Mouse (Mus musculus) urinary bladder, postnatal 14 days (tissue): ENCODE data around the gene Foxp1.

Source experiments
- DNase-seq: peaks from one replicate; pipeline ENCODE4 v3.0.0; 2021; ENCODE audit warnings: low spot score

Gene Foxp1

DNA sequence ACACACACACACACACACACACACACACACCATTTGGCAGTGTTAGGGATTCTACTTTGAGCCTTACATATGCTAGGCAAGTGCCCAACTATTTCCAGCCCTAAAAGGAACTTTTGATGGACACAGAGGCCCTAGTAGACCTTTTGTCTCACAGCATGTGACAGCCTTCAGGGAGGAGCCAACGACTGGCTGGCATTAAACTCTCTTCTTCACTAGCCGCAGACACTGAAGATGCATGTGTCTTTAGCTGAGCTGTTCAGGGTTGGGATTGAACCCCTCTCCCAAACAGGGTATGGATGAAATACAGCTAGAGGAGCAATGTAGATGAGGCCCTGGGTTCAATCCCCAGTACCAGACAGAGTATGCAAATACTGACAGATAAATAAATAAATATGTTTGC lies 428.7 kb downstream of the Foxp1 start:
- DNase-seq: no peak

DNA sequence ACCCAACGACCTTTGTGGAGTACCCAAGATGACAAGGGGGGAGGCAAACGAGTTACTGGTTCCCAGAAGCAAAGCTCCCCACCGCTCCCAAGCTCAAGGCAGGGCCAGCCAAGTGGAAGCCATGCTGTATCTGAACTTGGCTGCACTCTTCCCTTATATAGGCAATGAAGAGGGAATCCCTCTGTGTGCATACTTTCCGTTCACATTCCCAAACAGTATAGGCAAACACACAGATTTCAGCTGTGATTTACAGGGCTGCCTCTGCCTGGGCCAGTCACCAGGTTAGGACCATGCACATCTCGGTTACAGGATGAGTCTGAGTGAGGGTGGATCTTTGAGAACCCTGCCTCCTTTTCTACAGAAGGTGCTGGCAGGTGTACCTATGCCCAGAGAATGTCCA lies 429.3 kb downstream of the Foxp1 start:
- DNase-seq: no peak

DNA sequence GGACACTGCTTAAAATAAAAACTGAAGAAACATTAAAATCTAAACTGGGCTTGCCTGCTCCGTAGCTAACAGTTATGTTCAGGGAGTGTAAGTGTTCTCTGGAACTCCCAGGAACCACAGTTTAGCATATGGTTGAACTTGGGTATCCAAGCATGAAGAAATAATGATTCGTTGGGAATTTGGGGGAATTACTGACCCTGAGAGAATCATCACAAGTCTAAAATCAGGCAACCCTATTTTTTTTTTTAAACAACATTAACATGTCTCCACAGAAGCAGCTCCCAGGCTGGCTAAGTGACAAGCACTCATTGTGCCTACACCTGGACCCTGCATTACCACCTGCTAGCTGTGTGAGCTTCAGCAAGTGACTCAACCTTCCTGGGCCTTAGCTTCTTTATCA lies 430.7 kb downstream of the Foxp1 start:
- no peak for DNase-seq

DNA sequence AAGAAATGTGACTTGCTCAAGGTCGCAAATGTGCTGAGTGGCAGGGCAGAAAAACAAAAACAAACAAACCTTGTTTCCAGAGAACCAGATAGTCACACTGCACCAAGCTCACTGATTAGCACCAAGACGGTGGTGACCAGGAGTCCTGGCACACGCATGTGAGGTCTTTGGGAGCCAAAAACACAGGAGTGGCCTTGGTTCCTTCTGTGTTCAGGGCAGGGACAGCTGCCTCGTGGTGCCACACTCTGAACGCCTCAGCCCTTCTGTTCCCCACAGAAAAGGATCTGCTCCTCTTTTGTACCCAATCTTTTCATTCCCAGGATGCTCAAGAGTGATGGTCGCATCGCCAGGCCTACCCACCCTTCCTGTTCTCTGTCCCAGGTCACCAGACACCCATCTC lies 434.9 kb downstream of the Foxp1 start:
- no peak for DNase-seq

DNA sequence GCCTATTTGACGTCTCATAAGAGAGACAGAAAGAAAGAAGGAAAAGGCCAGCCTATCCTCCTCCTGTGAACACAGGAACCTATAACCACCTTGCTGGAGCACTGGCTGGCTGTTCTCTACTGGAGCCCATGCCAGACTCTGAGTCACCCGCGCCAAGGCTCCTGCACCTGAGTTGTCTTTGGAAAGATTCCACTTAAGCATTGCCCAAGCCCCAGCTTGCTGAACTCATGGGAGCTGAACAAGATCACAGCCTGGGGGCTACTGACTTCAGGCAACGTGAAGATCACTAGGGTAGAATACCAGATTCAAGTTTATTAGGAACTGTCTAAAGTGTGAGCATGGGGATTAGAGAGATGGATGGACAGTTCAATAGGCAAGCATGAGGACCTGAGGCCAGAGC lies 437.6 kb downstream of the Foxp1 start:
- DNase-seq: peak; percentile 70

DNA sequence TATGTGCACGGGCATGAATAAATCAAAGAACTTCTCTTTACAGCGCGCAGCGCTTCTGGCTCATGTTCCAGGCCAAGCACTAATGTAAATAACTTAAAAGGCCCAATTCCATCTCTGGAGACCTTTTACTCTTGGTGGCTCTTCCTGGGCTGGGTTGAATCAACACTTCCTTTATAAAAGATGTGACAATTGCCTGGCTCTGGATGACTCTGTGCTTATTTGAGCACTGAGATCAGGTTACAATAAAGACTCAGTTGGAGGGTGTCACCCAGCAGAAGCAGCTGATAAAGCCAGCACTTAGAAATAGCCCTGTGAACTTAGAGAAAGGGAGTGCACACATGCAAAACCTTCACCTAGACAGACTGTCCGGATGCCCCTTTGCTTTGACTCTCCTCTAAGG lies 441.3 kb downstream of the Foxp1 start:
- DNase-seq: no peak

DNA sequence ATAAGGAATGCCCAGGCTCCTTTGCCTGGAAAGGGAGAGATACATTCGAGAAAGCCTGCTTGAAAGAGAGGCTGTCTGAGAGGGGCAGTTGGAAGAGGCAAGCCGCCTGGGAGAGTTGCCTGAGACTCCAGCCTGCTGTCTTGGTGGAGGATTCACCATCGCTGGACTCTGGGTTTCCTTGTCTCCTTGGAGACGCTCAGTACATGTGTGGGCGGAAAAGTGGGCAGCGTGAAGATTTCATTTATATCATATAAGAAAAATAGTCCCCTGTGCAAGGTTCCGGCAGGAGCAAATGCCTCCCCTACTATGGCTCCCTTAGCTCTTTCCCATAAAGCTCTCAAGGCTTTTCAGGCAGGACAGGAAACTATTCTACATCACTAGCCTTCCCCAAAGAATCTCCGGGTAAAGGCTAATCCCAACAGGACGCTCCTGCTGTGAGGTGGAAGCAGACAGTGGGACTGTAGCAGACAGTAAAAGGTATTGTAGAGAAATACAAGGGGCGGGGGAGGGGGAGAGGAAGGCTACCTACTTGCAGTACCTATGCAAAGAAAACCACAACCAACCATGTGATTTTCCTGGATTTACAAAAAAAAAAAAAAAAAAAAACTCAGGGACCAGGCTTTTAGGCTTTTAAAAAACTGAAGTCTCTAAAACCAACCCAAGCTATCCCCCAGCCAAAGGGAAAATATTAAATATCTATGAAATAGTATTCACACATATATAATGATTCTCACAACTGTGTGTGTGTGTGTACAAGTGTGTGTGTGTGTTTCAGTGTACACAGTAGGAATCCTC lies 443.3 kb downstream of the Foxp1 start:
- no peak for DNase-seq

DNA sequence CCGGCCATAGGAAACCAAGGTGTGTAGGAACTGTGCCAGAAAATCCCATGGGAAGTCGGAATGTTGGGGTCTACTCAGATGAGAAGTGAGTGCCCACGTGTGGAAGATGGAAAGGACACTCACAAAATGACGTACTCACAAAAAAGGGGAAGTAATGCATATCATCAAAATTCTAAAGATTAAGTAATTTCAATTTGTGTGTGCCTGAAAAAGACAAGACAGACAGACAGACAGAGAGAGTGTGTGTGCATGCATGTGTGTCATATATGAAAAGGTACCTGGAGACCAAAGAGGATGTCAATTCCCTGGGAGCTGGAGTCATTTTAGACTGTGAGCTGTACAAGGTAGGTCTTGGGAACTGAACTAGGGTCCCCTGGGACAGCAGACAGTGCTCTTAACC lies 444.4 kb downstream of the Foxp1 start:
- DNase-seq: no peak

DNA sequence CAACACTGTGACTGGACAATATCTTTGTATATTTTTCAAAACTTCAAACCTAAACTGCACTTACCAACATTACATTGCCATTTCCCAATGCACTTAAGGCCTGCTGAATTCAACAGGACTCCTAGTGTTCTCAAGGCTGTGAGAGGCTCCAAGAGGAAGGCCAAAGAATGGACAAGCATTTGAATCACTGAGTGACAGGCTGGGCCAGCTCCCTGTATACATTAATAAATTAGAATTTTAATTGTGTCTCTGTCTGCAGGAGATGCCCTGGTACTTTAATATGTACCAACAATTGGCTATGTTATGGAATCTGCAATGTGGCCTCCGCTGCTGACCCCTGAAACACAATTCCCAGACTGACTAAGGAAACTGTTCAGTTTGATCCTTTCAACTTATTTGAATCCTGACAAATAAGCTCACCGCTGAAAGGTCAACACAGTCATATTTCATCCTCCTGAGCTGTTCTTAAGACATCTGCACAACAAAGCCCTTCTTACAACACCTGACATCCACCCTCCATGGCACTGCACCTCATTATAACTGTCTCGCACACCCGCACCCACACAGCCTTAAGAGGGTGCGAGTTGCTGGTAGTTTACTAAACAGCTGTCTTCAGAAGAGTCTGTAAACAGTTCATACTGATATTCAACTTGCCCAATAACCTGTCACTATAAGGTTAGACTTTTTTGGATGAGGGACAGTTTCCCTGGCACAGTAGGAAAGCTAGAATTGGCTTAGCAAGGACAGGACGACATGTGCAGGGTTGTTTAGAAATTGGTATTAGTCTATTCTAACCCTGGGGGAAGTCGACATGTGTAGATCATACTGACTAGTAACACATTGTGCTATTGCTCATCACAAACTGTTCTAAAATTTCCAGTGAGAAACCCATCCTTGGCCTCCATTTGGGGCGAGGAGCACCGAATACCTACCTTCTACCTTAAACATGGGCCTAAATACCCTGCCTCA lies 448.9 kb downstream of the Foxp1 start:
- no peak for DNase-seq

DNA sequence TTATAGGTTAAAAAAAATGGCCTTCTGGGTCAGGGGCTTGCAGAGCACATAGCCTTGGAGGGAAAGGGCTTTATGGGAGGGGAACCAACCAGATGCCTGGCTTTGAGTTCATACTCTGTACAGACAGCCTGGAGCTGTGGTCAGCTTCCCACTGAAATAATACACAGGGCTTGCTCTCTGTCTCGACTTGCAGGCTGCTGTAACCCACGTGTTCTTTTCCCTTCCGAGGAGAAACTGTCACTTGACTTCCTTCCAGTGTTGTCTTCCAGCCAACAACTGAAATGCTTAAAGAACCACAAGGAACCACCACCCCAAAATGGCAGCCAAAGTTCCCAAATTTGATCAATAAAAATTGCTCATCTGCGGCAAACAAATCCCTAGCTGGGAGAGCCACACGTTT lies 451.8 kb downstream of the Foxp1 start:
- no peak for DNase-seq

DNA sequence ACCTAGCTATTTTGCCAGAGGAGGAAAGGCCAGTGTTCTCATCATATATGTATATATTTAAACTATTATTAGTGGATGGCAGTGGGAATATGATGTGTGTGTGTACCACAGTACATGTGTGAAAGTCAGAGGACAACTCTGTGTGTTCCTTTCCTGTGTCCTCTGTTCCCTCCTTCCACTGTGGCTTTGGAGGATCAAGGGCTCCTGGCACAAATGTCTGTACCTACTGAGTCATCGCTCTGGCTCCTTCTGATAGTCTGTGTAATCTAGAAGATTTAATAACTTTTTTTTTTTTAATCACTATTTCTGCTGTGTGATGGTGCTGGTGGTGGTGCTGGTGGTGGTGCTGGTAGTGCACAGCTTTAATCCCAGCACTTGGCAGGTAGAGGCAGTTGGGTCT lies 452.8 kb downstream of the Foxp1 start:
- DNase-seq: no peak

DNA sequence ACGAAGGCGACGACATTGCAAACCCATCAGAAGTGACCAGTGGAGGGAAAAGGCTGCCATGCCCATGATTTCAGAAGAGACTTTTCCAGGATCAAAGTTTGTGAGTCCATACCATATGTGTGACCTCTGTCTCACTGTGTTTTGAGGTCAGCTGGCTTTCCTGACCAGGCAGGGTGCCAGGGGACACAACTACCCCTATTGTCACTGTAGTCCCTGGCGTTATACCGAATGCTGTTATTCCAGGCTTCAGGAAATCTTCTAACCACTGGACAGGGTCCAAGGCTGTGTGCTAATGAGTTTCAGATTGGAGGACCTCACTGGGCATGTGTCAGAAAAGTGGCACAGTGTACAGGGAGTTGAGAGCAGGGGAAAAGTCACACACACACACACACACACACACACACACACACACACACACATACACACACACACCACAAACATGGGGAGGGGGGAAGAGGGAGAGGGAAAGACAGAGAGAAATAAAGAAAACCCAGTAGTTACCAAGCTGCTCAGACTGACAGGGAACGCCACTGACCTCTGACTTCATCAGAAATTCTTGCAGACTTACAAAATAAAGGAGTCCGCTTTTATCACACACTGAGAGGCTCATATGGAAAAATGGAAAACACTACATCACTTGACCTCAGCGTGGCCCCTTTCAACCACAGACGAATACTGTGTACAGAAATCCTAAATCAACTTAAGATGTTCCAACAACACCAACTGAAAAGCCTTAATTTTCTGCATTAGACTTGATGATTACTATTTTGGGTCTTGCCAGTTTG lies 456.8 kb downstream of the Foxp1 start:
- DNase-seq: no peak

DNA sequence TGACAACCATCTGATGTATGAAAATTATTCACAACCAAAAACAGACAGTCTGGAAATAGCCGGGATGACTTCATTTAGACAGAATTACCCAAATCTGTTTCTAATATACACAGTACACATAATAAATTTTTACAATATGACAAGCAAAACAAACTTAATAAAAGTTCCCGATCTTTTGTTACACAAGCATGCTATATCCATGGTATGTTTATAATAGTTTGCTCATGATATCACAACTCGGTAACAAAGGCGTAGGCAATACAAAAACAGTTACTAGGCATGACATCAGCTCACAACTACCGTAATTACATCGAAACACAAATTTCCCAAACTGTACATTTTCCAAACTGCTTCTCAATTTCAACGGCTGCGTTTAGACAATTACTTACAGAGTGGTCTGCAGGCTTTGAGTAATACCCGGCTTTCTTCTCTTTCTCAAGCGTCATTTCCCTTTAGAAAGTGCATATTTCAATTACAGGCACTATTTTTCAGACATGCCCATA lies 458.5 kb downstream of the Foxp1 start:
- no peak for DNase-seq

DNA sequence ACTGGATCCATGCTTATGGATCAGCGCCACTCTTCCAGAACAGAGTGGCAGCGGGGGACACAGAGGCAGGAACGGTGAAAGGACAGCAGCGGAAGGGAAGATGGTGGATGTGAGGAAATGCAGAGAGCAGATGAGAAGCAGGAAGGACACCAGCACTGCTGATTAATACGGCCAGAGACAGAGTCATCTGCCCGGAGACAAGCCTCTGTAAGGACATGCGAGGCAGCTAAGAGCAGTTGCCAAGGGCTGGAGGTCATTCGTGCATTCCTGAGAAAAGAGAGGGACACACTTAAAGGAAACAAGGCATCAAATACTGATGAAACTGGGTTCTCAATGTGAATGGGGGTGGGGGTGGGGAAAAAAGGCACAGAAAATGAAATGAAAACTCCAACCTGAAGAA lies 459.6 kb downstream of the Foxp1 start:
- no peak for DNase-seq

DNA sequence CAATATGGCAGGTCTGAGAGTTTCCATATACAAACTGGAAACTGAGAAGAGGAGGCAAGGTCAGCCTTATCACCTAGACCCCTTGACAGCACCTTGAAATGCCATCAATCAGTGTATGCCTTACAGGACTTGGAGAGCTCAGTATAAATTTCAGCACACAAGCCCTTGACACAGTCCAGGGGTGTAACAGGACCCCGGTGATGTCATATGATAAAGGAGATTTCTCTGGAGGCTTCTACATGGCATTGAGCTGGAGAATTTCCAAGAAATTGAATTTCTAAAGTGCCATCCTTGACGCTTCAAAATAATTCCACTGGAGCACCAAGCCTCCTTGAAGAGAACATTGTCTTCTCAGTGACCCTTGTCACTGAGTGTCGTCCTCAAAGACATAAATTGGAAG lies 463.8 kb downstream of the Foxp1 start:
- no peak for DNase-seq

DNA sequence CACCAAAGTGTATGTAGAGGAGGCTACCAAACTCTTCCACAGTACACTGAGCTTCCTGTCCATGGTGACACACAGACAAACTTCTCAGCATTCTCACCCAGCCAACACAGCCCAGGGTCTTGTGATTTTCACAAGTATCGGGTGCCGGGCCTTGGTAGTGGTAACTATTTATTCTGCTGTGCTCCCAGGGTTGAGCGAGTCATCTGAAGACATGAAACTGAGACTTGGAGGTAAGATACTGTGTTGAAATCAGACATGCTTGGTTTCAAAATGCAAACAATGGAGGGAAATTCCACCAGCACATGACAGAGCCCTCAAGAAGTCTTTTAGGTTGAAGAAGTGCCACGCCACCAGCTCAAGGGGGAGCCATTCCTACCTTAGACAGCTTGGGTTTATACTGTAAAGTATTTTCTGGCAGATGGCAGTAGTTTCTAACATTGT lies 465.4 kb downstream of the Foxp1 start:
- no peak for DNase-seq

DNA sequence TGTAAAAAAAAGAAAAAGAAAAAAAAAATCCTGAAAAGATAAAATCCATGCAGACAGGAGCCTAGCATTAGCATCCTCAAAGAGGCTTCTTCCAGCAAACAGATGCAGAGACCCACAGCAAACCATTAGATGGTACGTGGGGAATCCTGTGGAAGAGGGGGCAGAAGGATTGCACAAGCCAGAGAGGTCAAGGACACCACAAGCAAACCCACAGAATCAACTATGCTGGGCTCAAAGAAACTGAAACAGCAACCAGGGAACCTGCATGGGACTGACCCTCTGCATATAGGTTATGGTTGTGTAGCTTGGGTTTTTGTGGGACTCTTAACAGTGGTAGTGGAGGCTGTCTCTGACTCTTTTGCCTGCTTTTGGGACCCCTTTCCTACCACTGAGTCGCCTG lies 466.1 kb downstream of the Foxp1 start:
- DNase-seq: no peak

DNA sequence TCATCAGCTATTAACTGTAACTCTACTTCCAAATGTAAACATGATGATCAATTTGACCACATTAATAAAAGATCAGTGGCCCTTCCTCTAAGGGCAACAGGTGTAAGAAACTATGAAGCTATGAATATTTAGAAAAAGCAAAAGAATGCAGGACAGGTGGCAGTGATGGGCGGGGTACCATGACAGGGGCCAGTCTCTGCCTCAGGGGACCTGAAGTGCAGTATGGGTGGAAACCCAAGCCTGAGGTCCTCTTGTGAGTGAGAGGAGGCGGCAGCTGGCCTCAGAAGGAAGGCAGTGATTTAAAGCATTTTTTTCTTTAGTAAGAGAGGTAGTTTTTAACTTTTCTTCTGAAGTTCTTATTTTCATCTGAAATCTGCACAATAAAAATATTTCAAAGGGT lies 468.5 kb downstream of the Foxp1 start:
- no peak for DNase-seq

DNA sequence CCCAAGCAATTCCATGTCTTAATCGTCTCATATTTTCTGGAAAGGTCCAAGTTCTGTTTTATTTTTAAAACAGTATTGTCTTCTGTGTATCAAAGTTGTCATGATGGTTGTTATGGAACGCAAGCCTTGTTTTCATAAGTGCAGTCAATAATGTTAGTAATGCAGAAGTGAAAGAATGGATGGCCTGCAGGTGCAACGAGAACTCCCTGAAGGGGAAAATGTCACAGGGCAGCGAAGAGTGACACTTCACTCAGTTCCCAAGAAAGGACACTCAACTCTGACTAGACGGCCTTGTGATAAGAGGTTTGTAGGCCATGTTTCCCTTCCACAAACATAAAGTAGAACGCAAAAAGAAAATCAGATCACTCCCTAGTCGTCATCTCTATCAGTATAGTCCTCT lies 469.4 kb downstream of the Foxp1 start:
- DNase-seq: no peak

DNA sequence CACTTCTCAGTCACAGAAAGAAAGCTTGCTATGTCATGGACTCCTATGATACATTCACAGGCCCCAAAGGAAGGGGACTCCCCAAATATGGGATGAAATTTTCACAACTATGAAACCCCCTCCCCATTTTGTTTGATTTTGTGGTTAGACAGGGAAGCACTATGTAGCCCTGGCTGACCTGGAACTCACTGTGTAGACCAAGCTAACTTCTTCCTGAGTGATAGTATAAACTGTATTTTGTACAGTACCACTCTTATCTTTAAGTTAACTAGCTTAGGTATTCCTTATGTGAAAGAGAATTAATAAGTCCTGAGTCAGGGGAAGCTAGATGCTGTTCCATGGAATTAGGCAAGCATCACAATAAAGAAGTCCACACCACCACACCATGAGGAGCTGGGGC lies 470.8 kb downstream of the Foxp1 start:
- no peak for DNase-seq

DNA sequence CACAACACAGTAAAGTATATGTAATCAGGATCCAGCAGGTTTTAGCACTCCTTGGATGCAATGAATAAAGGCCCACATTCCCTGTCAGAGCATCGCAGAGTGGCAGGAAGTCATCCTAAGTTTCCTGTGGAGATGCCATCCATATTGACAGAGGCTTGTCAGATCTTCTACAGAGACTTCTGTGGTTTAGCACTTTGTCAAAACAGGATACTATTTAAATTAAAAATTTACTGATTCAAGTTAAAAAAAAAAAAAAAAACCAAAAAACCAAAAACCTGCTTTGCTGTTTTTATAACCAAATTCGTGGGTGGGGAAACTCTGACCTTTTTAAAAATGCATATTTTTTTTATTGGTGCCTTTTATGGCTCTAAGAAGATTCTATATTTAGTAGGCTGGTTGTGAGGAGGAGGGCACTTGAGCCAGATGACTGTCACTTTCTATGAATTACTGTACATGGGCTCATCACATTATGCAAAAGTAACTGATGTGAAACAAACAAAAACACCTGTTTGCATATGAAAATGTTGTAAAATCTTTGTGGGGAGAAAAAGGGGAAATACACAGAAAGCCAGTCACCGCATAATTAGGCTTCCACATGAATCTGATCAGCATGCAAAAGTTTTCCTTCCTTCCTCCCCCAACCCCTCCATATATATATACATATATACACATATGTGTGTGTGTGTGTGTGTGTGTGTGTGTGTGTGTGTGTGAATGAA lies 472.1 kb downstream of the Foxp1 start:
- no peak for DNase-seq

DNA sequence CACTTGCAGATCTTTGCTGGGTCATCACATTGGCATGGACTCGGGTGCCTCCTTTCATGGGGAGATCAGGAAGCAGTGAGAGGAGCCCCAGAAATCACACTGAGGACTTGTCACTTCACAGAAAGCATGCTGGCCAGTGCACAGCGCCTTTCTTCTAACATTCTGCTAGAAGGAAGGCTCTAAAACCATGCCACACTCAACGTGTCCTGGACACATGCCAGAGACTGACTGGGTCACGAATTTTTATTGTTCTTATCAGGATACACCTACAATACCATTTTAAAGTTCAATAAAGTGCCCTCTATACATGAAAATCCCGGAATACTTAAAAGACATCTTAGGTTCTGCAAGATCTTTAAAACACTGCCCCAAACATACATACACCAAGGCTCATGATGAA lies 475.2 kb downstream of the Foxp1 start:
- DNase-seq: no peak
